Mouse (Mus musculus) embryonic fibroblast, embryonic 13.5 days (primary cell): ENCODE data around the gene Gm29666.

Experiments
- CTCF ChIP-seq: IDR thresholded peaks from 2 replicates; pipeline ENCODE4 v1.5.1; 2011; ENCODE audit warnings: mild to moderate bottlenecking, control low read depth, low read length, moderate library complexity, borderline replicate concordance; ENCODE audit not compliant: insufficient read depth
- POLR2A ChIP-seq: IDR thresholded peaks from 2 replicates; pipeline ENCODE4 v1.6.1; 2011; ENCODE audit warnings: low read depth, mild to moderate bottlenecking, control low read depth, low read length, moderate library complexity

DNA sequence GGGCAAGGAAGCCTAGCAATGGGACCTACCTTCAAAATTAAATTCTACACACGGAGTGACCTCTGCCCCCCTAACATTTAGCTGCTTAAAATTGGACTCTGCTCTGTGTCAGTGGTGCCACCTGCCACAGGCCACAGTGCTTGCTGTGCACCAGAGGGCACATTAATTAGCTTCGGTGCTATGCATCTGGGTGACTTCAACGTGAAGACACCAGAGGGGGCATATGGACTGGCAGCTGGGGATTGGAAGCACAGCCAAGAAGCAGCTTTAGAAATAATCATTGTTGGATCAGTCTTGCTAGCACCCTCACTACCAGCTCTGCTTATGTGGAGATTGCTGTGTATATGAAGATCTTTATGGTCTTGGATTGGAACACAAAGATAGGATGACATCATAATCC is 6.6 kb downstream of the Gm29666 start:
- no peak for TF ChIP-seq POLR2A
- TF ChIP-seq CTCF, result no peak
